Mouse (Mus musculus) splenic B cell, adult 2 months (primary cell): ENCODE results near the gene Tle4.

Experiments
- DNase-seq: peaks from one replicate; pipeline ENCODE4 v3.0.0-alpha.2; 2011; ENCODE audit warnings: low read depth, low spot score
- H3K27me3 ChIP-seq: 2 replicates; pipeline ENCODE4 v1.6.1; 2012; ENCODE audit warnings: mild to moderate bottlenecking, low read length, moderate library complexity, mixed read lengths; ENCODE audit not compliant: control insufficient read depth, poor library complexity, insufficient read depth, severe bottlenecking
- H3K36me3 ChIP-seq: 2 replicates; pipeline ENCODE4 v1.6.1; 2012; ENCODE audit warnings: mild to moderate bottlenecking, low read length, moderate library complexity, mixed read lengths; ENCODE audit not compliant: control insufficient read depth, poor library complexity, insufficient read depth, severe bottlenecking

Tle4 gene

GRCm38 (mm10) chr19:14598690-14599288 is 938 bp upstream of the Tle4 start:
- 0 out of 2 replicates have a peak, but pooled peaks cover 3% of the 10 kb centered on the region for H3K36me3 ChIP-seq
- DNase-seq = no peak
- H3K27me3 ChIP-seq = no peaks in the 10 kb centered on the region

- Histone ChIP-seq H3K36me3 (peaks cover 6% of the 10 kb centered on the region), H3K27me3 (no peaks in the 10 kb centered on the region)
- DNase-seq = peak; percentile 56
Measured at GRCm38 (mm10) chr19:14596941-14597916, 622 bp downstream of the Tle4 start.

- peak; percentile 45 for DNase-seq
- H3K27me3 ChIP-seq = no peaks in the 10 kb centered on the region
- peaks cover 6% of the 10 kb centered on the region for H3K36me3 ChIP-seq
Measured at GRCm38 (mm10) chr19:14596358-14596940, 1.4 kb downstream of the Tle4 start.

GRCm38 (mm10) chr19:14595390-14595997 is 2.4 kb downstream of the Tle4 start:
- DNase-seq = no peak
- H3K36me3 ChIP-seq = peaks cover 6% of the 10 kb centered on the region
- H3K27me3 ChIP-seq = no peaks in the 10 kb centered on the region

DNA sequence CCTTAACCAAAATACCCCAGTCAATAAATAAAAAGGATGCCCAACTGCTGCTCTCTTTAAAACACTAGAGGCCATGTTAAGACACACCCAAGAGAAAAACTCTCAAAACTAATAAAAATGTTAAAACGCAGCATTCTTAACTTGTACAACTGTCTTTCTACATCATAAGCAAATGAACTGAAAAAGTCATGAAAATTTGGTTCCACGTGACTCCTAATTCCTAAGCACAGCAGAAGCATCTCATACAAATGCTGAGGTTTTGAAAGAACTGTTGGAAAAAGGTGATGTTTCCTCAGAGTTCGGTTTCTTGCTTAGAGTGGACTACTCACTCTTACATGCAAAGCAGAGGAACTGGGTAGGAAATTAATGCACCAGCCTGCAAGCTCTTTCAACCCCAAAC is 3.3 kb downstream of the Tle4 start:
- Histone ChIP-seq H3K27me3 (no peaks in the 10 kb centered on the region), H3K36me3 (peaks cover 6% of the 10 kb centered on the region)
- DNase-seq = peak; percentile 13

GRCm38 (mm10) chr19:14591809-14592535 is 5.9 kb downstream of the Tle4 start:
- DNase-seq = no peak
- Histone ChIP-seq H3K27me3 (no peaks in the 10 kb centered on the region), H3K36me3 (peaks cover 8% of the 10 kb centered on the region)

DNA sequence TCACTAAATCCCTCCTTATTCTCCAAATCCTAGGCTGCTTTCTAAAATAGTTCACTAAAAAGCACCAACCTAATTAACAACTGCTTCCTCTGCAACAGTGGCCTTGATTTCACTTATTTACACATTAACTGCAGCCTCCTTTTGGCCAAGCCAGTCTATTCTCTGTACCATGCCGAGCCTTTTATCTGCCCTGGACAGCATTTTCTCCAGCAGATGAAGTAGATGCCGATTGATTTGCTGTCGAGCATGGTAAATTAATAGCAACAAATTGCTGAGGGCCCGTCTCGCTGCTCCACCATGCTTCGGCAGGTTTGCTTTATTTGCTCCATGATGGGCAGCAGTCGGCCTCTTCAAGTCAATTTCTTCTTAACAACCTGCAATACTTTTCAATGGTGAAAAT is 7.7 kb downstream of the Tle4 start:
- no peak for DNase-seq
- no peaks in the 10 kb centered on the region for H3K27me3 ChIP-seq
- peaks cover 8% of the 10 kb centered on the region for H3K36me3 ChIP-seq

- peaks cover 4% of the 10 kb centered on the region; the same call in 1 of the 2 replicates for H3K36me3 ChIP-seq
- H3K27me3 ChIP-seq = no peaks in the 10 kb centered on the region
- no peak for DNase-seq
Measured at GRCm38 (mm10) chr19:14588221-14589123, 9.4 kb downstream of the Tle4 start.

DNA sequence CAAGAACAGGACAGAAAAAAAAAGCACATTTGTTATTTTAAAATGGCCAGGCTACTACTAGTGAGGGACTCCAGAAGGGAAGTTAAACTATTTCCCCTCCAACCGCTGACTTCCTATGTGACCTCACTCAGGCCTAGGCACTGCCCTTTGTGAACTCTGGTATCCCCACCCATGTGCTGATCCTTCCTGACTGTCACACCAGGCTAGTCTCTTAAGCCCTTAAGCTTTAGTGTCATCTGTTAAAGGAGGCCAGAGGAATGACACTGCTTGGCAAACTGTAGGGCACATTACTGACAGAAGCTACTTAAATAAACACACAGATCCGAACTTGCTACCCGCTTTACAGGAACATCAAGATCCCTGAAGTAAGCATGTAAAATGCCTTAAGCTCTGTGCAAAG is 11.7 kb downstream of the Tle4 start:
- no peaks in the 10 kb centered on the region for H3K27me3 ChIP-seq
- 0 out of 2 replicates have a peak, but pooled peaks cover 2% of the 10 kb centered on the region for H3K36me3 ChIP-seq
- DNase-seq = peak; percentile 67

GRCm38 (mm10) chr19:14585731-14586130 is 12.1 kb downstream of the Tle4 start:
- no peak for DNase-seq
- Histone ChIP-seq H3K27me3 (no peaks in the 10 kb centered on the region), H3K36me3 (0 out of 2 replicates have a peak, but pooled peaks cover 2% of the 10 kb centered on the region)

DNA sequence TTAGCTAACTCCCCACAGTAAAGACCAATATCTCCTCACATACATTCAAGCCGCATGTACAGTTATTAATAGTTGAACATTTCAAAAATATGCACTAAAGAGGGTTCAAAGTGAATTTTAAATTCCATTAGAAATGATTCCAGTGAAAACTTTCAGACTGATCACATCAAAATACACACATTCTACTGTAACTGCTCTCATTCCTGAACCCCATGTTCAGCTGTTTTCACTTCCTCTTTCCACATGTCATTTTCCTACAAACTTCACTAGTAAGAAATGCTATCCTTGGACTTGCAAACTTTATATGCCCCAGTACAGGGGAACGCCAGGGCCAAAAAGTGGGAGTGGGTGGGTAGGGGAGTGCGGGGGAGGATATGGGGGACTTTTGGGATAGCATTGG is 12.6 kb downstream of the Tle4 start:
- 0 out of 2 replicates have a peak, but pooled peaks cover 2% of the 10 kb centered on the region for H3K36me3 ChIP-seq
- H3K27me3 ChIP-seq = no peaks in the 10 kb centered on the region
- peak; percentile 37 for DNase-seq

GRCm38 (mm10) chr19:14578698-14579097 is 19.2 kb downstream of the Tle4 start:
- Histone ChIP-seq H3K27me3 (no peaks in the 10 kb centered on the region), H3K36me3 (no peaks in the 10 kb centered on the region)
- DNase-seq = no peak

DNA sequence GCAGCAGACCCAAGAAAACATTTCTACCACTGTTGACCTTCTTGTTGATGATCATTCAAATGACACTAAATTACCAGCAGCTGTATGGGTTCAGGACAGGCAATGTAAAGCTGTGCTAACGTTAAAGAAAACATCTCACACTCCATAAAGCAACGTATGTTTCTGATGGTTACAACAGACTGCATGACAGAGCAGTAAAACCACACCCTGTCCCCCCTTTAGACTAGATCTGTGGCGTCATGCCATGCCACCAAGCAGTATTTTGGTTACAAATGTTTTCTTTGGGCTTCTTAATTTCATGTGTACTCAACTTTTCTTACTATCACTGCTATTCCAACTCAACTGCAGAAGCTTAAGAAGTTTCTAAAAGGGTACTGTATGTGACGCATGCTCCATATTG is 19.8 kb downstream of the Tle4 start:
- H3K36me3 ChIP-seq = no peaks in the 10 kb centered on the region
- H3K27me3 ChIP-seq = no peaks in the 10 kb centered on the region
- no peak for DNase-seq
